Mouse (Mus musculus): ENCODE data around the gene Otulinl.

- no peak for TF ChIP-seq CTCF (conservative IDR thresholded peaks at IDR 0.05; ENCODE audit: low read length)
- no peak for TF ChIP-seq NANOG (IDR thresholded peaks at IDR 0.05; ENCODE audit: borderline replicate concordance, low read length)
Observed at GRCm38 (mm10) chr15:27724298-27724697, 42.9 kb upstream of the Otulinl start.

All from E14TG2a.4 (cell line).